Mouse (Mus musculus): Measurements from ENCODE around the gene Ttll5. TPM values are rescaled to one million over a fixed set of nuclear protein-coding genes. Genes with fewer than 3 reads are reported as not detected.
A peak's percentile ranks its signal among the peaks of the same experiment; 100 is the strongest.

Ttll5 gene
- polyA plus RNA-seq, 1 experiment = 22.2 TPM

GRCm38 (mm10) chr12:85848164-85848958, 23.9 kb downstream of the Ttll5 start:
- TF ChIP-seq POLR2A (IDR thresholded peaks at IDR 0.05; ENCODE audit: borderline replicate concordance, extremely low read depth, insufficient read depth, insufficient read length, poor library complexity, severe bottlenecking) = no peak
- peak; percentile 51; the same call in 1 of the 2 replicates for TF ChIP-seq CTCF (IDR thresholded peaks at IDR 0.05; ENCODE audit: borderline replicate concordance, extremely low read depth, insufficient read depth, insufficient read length)
- DNase-seq (ENCODE audit: low read depth) = peak; percentile 51

- TF ChIP-seq CTCF (IDR thresholded peaks at IDR 0.05; ENCODE audit: borderline replicate concordance, extremely low read depth, insufficient read depth, insufficient read length) = no peak
- TF ChIP-seq POLR2A (IDR thresholded peaks at IDR 0.05; ENCODE audit: borderline replicate concordance, extremely low read depth, insufficient read depth, insufficient read length, poor library complexity, severe bottlenecking) = no peak
- no peak for DNase-seq (ENCODE audit: low read depth)
Measured at GRCm38 (mm10) chr12:85850661-85851060, 26.2 kb downstream of the Ttll5 start.

GRCm38 (mm10) chr12:85853836-85854235, 29.4 kb downstream of the Ttll5 start:
- TF ChIP-seq POLR2A (IDR thresholded peaks at IDR 0.05; ENCODE audit: borderline replicate concordance, extremely low read depth, insufficient read depth, insufficient read length, poor library complexity, severe bottlenecking) (no peak), CTCF (IDR thresholded peaks at IDR 0.05; ENCODE audit: borderline replicate concordance, extremely low read depth, insufficient read depth, insufficient read length) (no peak)
- DNase-seq (ENCODE audit: low read depth) = no peak

DNA sequence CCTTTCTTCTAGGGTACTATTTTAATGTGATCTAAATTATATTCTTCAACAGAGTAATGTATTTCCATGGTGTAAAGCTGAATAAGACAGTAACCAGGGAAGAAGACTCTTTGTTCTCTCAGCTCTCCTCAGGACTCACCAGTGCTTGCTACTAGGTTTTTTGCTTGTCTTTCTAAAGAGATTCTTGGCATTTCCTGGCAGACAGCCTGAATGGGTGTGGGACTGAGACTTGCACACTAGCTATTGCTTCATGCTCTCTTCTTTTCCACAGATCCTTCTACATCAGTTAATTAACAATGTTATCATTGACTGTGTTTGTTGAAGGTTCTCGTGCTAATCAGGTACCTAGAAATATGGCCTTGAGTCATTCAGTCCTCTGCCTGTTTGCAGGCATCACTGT, 29.8 kb downstream of the Ttll5 start:
- DNase-seq (ENCODE audit: low read depth) = peak; percentile 15
- TF ChIP-seq CTCF (IDR thresholded peaks at IDR 0.05; ENCODE audit: borderline replicate concordance, extremely low read depth, insufficient read depth, insufficient read length) = no peak

DNA sequence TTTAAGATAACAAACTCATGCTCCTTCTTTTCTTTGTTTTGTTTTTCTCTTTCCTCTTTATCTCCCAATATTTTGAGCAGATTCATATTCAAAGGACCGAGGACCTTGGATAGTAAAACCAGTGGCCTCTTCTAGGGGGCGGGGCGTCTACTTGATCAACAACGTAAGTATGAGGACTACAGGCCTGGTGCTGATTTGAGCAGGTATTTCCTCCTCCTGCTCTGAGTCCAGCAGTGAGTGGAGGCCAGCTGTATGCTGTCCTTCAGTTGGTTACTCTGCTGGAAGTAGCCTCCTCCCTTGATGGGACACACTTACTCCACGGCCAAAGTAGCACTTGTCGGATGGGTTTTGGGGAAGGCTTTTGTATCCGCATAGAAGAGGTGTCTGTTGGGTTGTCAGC, 32.8 kb downstream of the Ttll5 start:
- no peak for DNase-seq (ENCODE audit: low read depth)
- TF ChIP-seq CTCF (IDR thresholded peaks at IDR 0.05; ENCODE audit: borderline replicate concordance, extremely low read depth, insufficient read depth, insufficient read length) = no peak
- TF ChIP-seq POLR2A (IDR thresholded peaks at IDR 0.05; ENCODE audit: borderline replicate concordance, extremely low read depth, insufficient read depth, insufficient read length, poor library complexity, severe bottlenecking) = no peak

GRCm38 (mm10) chr12:85859111-85859510, 34.7 kb downstream of the Ttll5 start:
- TF ChIP-seq POLR2A (IDR thresholded peaks at IDR 0.05; ENCODE audit: borderline replicate concordance, extremely low read depth, insufficient read depth, insufficient read length, poor library complexity, severe bottlenecking) (no peak), CTCF (IDR thresholded peaks at IDR 0.05; ENCODE audit: borderline replicate concordance, extremely low read depth, insufficient read depth, insufficient read length) (no peak)
- DNase-seq (ENCODE audit: low read depth) = peak; percentile 51

DNA sequence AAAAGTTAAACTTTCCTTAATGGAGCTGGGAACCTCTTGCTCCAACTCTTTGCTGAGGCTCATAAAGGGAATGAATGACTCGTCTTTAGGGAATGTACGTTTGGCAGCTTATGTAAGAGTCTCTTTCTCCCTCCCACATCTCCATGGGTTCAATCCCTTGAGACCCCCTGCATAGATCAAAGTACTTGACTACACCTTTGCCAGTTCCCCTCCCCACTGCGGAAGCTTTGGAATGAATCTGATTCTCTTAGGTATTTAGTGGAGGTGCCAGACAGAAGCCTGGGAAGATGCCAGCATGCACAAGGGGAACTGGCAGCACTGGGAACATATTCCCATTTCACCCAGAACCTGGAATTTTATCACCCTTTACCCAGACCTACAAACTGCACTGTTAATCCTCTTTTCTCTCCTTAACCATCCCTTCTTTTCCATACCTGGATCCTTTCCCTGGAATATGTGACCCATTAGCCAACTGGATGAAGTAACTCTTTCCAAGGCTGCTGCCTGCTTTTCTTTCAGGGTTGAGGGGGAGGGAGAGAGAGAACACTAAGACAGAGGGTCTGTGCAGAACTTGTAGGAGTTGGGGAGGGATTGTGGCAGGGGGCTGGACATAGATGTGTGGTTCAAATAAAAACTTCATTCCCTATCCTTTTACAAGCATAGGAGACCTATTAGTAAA, 35.2 kb downstream of the Ttll5 start:
- DNase-seq (ENCODE audit: low read depth) = peak; percentile 85
- TF ChIP-seq CTCF (IDR thresholded peaks at IDR 0.05; ENCODE audit: borderline replicate concordance, extremely low read depth, insufficient read depth, insufficient read length) (no peak), POLR2A (IDR thresholded peaks at IDR 0.05; ENCODE audit: borderline replicate concordance, extremely low read depth, insufficient read depth, insufficient read length, poor library complexity, severe bottlenecking) (no peak)

- TF ChIP-seq POLR2A (IDR thresholded peaks at IDR 0.05; ENCODE audit: borderline replicate concordance, extremely low read depth, insufficient read depth, insufficient read length, poor library complexity, severe bottlenecking) (no peak), CTCF (IDR thresholded peaks at IDR 0.05; ENCODE audit: borderline replicate concordance, extremely low read depth, insufficient read depth, insufficient read length) (no peak)
- peak; percentile 78 for DNase-seq (ENCODE audit: low read depth)
Measured at GRCm38 (mm10) chr12:85862514-85862913, 38.1 kb downstream of the Ttll5 start.

DNA sequence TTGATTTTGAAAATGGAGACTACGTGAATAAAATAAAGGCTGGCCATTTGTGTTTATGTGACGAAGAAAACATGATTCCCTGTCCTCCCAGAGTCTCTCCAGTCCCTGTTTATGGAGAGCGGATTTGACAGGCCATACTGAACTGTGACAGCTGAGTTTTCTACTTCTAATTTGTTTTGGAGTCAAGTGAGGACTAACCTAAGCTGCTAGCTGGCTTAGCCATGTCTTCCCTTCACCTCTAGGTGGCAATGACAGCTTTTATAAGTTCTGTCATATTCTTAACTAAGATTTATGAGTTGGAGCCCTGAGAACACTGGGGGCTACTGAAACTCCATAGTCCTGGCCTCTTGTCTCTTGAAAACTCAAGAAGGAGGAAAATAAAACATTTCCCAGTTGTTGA, 41.1 kb downstream of the Ttll5 start:
- peak; percentile 69 for DNase-seq (ENCODE audit: low read depth)
- TF ChIP-seq POLR2A (IDR thresholded peaks at IDR 0.05; ENCODE audit: borderline replicate concordance, extremely low read depth, insufficient read depth, insufficient read length, poor library complexity, severe bottlenecking) = no peak
- TF ChIP-seq CTCF (IDR thresholded peaks at IDR 0.05; ENCODE audit: borderline replicate concordance, extremely low read depth, insufficient read depth, insufficient read length) = peak; percentile 56; the same call in 1 of the 2 replicates

DNA sequence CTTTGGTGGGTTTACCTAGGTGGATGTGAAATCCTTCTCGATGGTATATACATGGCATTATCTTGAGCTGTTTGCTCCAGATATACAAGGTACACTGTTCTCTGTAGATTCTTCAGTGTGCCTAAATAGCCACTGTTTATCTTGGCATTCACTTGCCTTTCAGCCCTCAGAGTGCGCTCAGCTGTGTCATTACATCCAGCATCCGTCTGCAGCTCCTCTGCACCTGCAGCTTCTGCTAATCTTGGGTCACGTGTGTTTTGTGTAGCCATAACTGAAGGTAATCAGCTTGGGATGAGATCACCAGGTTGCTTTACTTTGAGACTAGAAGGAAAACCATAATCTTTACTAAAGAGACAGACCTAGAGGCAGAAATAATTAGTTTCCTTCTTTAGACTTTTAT, 42.2 kb downstream of the Ttll5 start:
- TF ChIP-seq POLR2A (IDR thresholded peaks at IDR 0.05; ENCODE audit: borderline replicate concordance, extremely low read depth, insufficient read depth, insufficient read length, poor library complexity, severe bottlenecking) (no peak), CTCF (IDR thresholded peaks at IDR 0.05; ENCODE audit: borderline replicate concordance, extremely low read depth, insufficient read depth, insufficient read length) (no peak)
- DNase-seq (ENCODE audit: low read depth) = no peak

DNA sequence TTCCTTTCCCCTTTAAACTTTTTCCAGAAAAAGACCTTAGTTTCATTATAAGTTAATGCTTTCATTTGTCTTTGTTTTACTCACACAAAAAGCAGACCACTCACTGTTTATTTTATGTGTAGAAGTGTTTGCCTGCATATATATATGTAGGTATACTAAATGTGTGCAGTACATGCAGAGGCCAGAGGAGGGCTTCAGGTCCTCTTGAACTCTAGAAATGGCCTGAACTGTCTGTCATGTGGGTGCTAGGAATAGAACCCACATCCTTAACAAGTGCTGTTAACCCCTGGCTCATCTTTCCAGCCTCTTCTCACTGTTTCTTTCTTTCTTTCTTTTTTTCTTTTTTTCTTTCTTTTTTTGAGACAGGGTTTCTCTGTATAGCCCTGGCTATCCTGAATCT, 42.7 kb downstream of the Ttll5 start:
- TF ChIP-seq CTCF (IDR thresholded peaks at IDR 0.05; ENCODE audit: borderline replicate concordance, extremely low read depth, insufficient read depth, insufficient read length) (peak; percentile 1; the same call in 1 of the 2 replicates), POLR2A (IDR thresholded peaks at IDR 0.05; ENCODE audit: borderline replicate concordance, extremely low read depth, insufficient read depth, insufficient read length, poor library complexity, severe bottlenecking) (no peak)
- no peak for DNase-seq (ENCODE audit: low read depth)

DNA sequence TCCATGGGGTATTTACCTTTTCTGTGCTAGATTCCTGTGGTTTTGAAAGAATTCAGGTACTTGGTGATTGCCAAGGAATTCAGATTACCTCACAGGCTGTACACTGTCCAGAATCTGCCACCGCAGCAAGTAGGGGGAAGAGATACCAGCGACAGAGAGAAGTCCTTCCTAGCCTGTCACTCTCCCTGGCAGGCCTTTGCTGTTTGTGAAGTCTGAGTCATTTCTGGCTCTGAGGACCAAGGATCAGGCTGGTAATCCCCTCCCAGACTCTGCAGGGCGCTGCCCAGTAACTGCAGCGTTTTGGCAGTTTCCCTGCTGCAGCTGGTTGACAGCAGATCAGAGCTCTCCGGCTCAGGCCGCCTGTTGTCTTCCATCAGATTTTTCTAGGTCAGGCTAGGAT, 45.0 kb downstream of the Ttll5 start:
- peak; percentile 90 for DNase-seq (ENCODE audit: low read depth)
- TF ChIP-seq CTCF (IDR thresholded peaks at IDR 0.05; ENCODE audit: borderline replicate concordance, extremely low read depth, insufficient read depth, insufficient read length) (no peak), POLR2A (IDR thresholded peaks at IDR 0.05; ENCODE audit: borderline replicate concordance, extremely low read depth, insufficient read depth, insufficient read length, poor library complexity, severe bottlenecking) (no peak)

Data from brain, embryonic 14.5 days (tissue).